Mouse (Mus musculus): Measurements from ENCODE around the gene Glod5.

DNA sequence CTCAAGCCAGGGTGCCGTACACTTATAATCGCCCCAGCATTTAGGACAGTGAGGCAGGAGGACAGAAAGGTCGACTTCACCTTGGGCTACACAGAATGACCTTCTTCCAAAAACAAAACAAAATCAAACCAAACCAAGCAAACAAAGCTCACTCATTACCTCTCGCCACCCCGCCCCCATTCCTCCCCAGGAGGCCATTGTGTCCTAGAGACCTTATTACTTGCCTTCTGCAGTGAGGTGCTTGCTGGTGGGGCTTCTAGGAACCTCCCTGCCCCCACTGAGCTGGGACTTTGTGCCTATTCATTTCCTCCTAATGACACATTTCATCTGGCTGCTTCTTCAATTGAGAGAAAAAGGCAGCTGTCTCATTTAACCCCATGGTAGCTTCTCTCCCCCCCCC is 9.7 kb downstream of the Glod5 start:
- TF ChIP-seq TAL1 (IDR thresholded peaks at IDR 0.05; ENCODE audit: low read length), result no peak
- no peak for TF ChIP-seq GATA1 (IDR thresholded peaks at IDR 0.05; ENCODE audit: low read length)

Measured in erythroblast, embryonic 14.5 days (primary cell).